Mouse (Mus musculus) fat pad, adult 2 months (tissue): Measurements from ENCODE around the gene 4930512M02Rik.

Experiments
- DNase-seq: peaks from one replicate; pipeline ENCODE4 v3.0.0-alpha.2; 2011; ENCODE audit warnings: low read depth, low spot score; ENCODE audit errors: extremely low read depth

The 4930512M02Rik gene

DNA sequence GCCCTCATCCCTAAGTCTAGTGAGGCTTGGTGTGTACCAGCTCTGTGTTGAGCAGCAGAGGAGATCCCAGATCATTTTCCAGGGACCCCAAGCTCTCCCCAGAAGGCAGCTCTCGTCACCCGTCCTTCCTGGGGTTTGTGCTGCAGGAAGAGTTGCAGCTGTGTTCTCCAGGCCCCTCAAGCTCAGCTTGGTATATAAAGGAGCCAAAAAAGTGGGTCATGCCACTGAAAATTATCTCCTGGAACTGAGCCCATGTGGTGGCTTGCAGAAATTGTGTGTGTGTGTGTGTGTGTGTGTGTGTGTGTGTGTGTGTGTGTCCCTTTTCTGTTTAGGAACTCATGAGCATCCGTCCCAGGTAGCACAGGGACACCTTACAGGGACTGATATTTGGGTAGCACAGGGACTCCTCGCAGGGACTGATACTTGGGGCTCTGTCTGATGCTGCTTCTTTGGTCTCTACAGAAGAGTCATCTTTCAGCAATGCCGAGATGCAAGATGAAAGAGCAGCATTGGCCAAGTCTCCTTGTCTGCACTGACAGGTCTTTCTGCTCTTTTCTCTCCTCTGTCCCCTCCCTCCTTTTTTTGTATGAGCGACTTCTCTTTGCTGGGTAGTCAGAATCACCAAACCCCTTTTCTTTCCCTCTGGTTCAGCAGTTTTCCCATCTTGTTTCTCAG is 62.4 kb downstream of the 4930512M02Rik start:
- DNase-seq: no peak

DNA sequence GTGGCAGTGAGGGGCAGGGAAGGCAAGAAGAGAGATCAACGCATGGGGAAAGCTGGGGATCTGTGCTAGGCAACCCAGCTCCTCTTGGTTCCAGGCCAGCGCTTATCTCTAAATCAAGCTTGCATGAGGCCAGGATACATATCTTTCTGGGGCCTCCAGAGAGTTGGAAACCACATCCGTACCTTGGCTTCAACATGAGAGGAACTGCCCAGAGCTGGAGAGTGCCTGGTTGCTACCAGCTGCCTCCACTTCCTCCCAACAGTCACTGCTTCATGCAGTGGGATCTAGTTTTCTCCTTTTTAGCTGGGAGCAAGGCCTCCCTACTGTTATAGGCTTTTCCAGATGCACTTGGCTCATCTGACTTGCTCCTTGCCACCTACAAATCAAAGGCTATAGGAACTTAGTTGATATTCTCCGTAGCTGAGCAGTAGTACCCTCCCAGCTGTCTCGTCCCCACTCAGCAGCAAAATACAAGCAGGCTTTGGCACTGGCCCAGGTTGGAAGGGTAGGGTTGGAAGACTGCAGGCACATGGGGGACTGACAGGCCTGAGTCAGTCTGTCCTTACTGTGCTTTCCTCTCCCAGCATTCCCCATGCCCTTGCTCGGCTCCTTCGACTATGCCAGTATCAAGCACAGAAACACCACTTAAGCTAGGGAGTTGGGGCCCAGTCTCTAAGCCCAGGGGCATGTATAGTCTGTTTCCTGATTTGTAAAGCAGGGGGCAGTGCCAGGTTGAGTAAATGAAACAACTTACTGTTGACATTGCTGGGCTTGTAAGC is 63.2 kb downstream of the 4930512M02Rik start:
- no peak for DNase-seq

- no peak for DNase-seq
These were observed 66.5 kb downstream of the 4930512M02Rik start for GRCm38 (mm10) chr11:11561118-11561517.

- DNase-seq: no peak
These were observed 68.4 kb downstream of the 4930512M02Rik start for GRCm38 (mm10) chr11:11559099-11559686.

DNA sequence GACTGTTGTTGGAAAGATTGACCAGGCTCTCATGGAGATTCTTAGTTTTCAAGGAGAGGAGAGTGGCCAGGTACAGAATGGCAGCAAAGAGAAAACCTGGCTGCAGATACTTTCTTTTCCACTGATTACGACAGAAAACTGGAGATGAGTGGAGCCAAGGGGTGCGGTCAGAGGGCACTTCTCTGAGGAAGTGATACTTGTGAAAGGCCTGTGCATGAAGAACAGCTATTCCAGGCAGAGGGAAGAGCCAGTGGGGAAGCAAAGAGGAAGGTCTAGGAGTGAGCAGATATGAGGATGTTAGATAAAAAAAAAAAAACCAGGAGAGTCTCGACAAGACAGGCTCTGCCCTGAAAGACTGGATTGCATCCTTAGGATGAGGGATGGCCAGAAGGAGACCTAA is 69.0 kb downstream of the 4930512M02Rik start:
- no peak for DNase-seq

DNA sequence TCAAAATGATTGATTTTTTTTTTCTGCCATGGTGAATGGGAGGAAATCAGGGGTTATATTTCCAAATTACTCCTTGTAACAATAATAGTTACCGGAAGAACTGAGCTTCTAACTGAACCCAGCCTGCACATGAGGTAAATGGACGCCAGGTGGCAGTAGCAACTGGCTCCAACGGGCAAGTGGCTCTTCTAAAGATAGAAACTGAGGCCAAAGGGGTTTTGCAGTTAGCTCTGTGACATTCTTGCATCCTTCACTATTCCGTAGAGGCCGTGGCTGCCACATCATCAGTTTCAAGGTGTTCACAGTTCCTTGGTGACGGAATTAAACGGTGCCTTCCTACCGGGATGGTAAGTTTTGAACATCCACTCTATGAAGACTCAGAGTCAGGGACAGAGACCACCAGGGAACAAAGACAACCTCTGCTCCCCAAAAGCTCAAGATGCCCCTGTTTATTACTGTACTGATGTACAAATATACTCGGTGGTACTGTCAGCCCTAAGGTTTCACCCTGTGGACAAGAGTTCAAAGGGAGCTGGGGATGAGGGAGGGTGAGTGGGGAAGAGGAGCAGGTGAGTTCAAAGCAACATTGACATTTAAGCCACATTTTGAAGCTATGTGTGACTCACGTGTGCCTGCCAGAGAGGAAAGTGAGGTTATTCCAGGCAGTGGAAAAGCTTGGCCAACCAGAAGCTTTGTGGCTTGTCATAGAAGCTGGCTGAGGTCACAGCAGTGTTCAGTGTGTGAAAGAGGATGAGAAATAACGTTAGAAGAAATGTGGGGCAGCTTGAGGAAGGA is 70.3 kb downstream of the 4930512M02Rik start:
- no peak for DNase-seq

- no peak for DNase-seq
These were observed 71.4 kb downstream of the 4930512M02Rik start for GRCm38 (mm10) chr11:11556186-11556585.

- DNase-seq: no peak
These were observed 72.1 kb downstream of the 4930512M02Rik start for GRCm38 (mm10) chr11:11555563-11555962.

GRCm38 (mm10) chr11:11547597-11548240 is 79.9 kb downstream of the 4930512M02Rik start:
- DNase-seq: no peak

DNA sequence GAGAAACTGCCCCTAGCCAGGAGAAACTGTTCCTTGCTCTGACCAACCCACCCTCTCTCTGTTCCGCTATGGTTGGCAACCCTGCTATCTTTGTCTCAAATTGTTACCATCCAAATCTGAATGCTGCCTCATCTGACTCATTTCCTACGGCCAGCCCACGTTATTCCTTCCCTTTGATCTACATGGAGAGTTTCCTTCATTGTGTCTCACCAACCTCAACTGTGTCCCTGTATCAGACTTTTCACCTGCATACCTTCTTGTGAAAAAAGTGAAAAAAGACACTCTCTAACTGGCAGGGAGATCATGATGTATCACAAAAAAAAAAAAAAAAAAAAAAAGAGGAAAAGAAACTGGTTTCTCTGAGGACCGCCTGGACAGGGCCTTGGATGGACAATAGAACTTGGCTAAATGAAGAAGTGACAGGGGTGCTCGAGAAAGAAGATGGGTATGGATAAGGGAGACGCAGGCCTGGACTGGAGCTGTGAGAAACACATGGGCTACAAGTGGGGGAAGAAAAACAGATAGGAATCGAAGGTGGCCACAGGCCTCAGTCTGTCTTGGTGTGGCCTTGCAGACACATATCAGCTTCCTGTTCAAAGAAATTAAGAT is 80.6 kb downstream of the 4930512M02Rik start:
- DNase-seq: no peak

DNA sequence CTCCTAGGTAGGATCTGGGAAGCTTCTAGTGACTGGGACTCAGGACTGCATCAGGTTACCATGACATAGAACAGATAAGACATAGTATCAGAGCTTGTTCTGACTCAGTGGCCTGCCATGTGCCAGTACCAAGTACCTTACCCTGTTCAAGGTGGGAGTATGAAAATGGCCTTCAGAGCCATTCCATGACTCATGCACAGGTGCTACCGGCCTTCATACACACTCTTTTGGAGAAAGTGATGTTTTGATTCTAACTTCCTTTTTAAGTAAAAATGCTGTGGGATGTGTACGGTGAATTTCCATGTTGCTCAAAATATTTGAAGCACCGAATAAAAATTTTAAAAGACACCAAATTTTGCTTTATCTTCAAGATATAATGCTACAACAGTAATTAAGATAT is 81.7 kb downstream of the 4930512M02Rik start:
- no peak for DNase-seq
